Mouse (Mus musculus) MEL (cell line): Measurements from ENCODE around the gene Kctd2. TPM values are rescaled to one million over a fixed set of nuclear protein-coding genes. Genes with fewer than 3 reads are reported as not detected.

Source experiments
- DNase-seq: peaks from one replicate; pipeline ENCODE4 v3.0.0; 2011; ENCODE audit warnings: low read depth, low spot score
- H3K27ac ChIP-seq: 2 replicates; pipeline ENCODE4 v1.5.1; 2012; ENCODE audit warnings: low read depth, mild to moderate bottlenecking, control low read depth, low read length, moderate library complexity; ENCODE audit not compliant: control insufficient read depth
- H3K27me3 ChIP-seq, 2 experiments: fragments of 150-350 bp in 1 of 2; sonication (generic) in 1 of 2; 2 replicates each; pipeline ENCODE4 v1.6.1; 2012; ENCODE audit warnings: low read length in 2 of 2, mild to moderate bottlenecking in 2 of 2, improper control_type of control experiment in 1 of 2, moderate library complexity in 1 of 2; ENCODE audit not compliant: insufficient read depth in 2 of 2, control insufficient read depth in 1 of 2
- H3K36me3 ChIP-seq, 2 experiments: 2 replicates each; pipeline ENCODE4 v1.6.1; 2012 to 2014; ENCODE audit warnings: low read length in 2 of 2, improper control_type of control experiment in 1 of 2, inconsistent platforms in 1 of 2, mild to moderate bottlenecking in 1 of 2; ENCODE audit not compliant: insufficient read depth in 2 of 2, control insufficient read depth in 1 of 2
- H3K4me1 ChIP-seq, 2 experiments: fragments of 150-350 bp in 1 of 2; sonication (generic) in 1 of 2; 2 replicates each; pipeline ENCODE4 v1.6.1; 2012; ENCODE audit warnings: low read length in 2 of 2, improper control_type of control experiment in 1 of 2, mild to moderate bottlenecking in 1 of 2; ENCODE audit not compliant: insufficient read depth in 2 of 2, control insufficient read depth in 1 of 2
- H3K4me3 ChIP-seq, 2 experiments: fragments of 150-350 bp in 1 of 2; sonication (generic) in 1 of 2; 2 replicates each; pipeline ENCODE4 v1.5.1; 2012; ENCODE audit warnings: low read depth in 2 of 2, low read length in 2 of 2, mild to moderate bottlenecking in 2 of 2, moderate library complexity in 2 of 2, control low read depth in 1 of 2, improper control_type of control experiment in 1 of 2; ENCODE audit not compliant: control insufficient read depth in 1 of 2, insufficient read depth in 1 of 2
- H3K79me2 ChIP-seq: 2 replicates; pipeline ENCODE4 v1.6.1; 2012; ENCODE audit warnings: mild to moderate bottlenecking, low read length, moderate library complexity; ENCODE audit not compliant: control insufficient read depth, poor library complexity, insufficient read depth
- H3K9ac ChIP-seq: 2 replicates; pipeline ENCODE4 v1.6.1; 2012; ENCODE audit warnings: low read depth, mild to moderate bottlenecking, control low read depth, low read length, moderate library complexity; ENCODE audit not compliant: control insufficient read depth, poor library complexity, severe bottlenecking
- H3K9me3 ChIP-seq: fragments of 150-350 bp; sonication (generic); replicated peaks from 2 replicates; pipeline ENCODE4 v1.6.1; 2012; ENCODE audit warnings: mild to moderate bottlenecking, low read length, improper control_type of control experiment, moderate library complexity; ENCODE audit not compliant: insufficient read depth
- CTCF ChIP-seq, 3 experiments: IDR thresholded peaks in 2 of 3; conservative IDR thresholded peaks in 1 of 3; 2 replicates each; pipeline ENCODE4 v1.5.1; 2011 to 2012; ENCODE audit warnings: low read length in 3 of 3, low read depth in 2 of 3, mild to moderate bottlenecking in 2 of 3, improper control_type of control experiment in 1 of 3, inconsistent platforms in 1 of 3, mixed read lengths in 1 of 3, moderate library complexity in 1 of 3; ENCODE audit not compliant: control insufficient read depth in 1 of 3, insufficient read depth in 1 of 3, poor library complexity in 1 of 3, severe bottlenecking in 1 of 3
- ELF1 ChIP-seq: IDR thresholded peaks from 2 replicates; pipeline ENCODE4 v1.6.1; 2014; ENCODE audit warnings: low read depth, mild to moderate bottlenecking, inconsistent platforms, low read length, improper control_type of control experiment, moderate library complexity
- EP300 ChIP-seq, 2 experiments: IDR thresholded peaks; 2 replicates each; pipeline ENCODE4 v1.6.1; 2011; ENCODE audit warnings: improper control_type of control experiment in 2 of 2, low read length in 2 of 2, low read depth in 1 of 2, mild to moderate bottlenecking in 1 of 2
- GABPA ChIP-seq: IDR thresholded peaks from 2 replicates; pipeline ENCODE4 v1.6.1; 2012; ENCODE audit warnings: low read depth, mild to moderate bottlenecking, inconsistent platforms, low read length, improper control_type of control experiment, moderate library complexity
- HCFC1 ChIP-seq: IDR thresholded peaks from 2 replicates; pipeline ENCODE4 v1.6.1; 2012; ENCODE audit warnings: low read depth, mild to moderate bottlenecking, inconsistent platforms, low read length, improper control_type of control experiment, moderate library complexity
- MAFK ChIP-seq: IDR thresholded peaks from 2 replicates; pipeline ENCODE4 v1.6.1; 2011; ENCODE audit warnings: low read depth, mild to moderate bottlenecking, low read length, improper control_type of control experiment, borderline replicate concordance
- MAZ ChIP-seq: IDR thresholded peaks from 2 replicates; pipeline ENCODE4 v1.6.1; 2012; ENCODE audit warnings: low read depth, mild to moderate bottlenecking, inconsistent platforms, low read length, improper control_type of control experiment
- MEF2A ChIP-seq: IDR thresholded peaks from 2 replicates; pipeline ENCODE4 v1.6.1; 2014; ENCODE audit warnings: low read depth, mild to moderate bottlenecking, inconsistent platforms, low read length, improper control_type of control experiment; ENCODE audit not compliant: poor library complexity, insufficient replicate concordance, severe bottlenecking; ENCODE audit errors: extremely low read depth
- MXI1 ChIP-seq: IDR thresholded peaks from 2 replicates; pipeline ENCODE4 v1.6.1; 2011; ENCODE audit warnings: mild to moderate bottlenecking, low read depth, low read length, improper control_type of control experiment
- MYB ChIP-seq: IDR thresholded peaks from 2 replicates; pipeline ENCODE4 v1.6.1; 2011; ENCODE audit warnings: mild to moderate bottlenecking, low read depth, low read length, improper control_type of control experiment
- MYC ChIP-seq: IDR thresholded peaks from 2 replicates; pipeline ENCODE4 v1.6.1; 2011; ENCODE audit warnings: low read depth, mild to moderate bottlenecking, low read length, improper control_type of control experiment, moderate library complexity
- POLR2AphosphoS2 ChIP-seq: IDR thresholded peaks from 2 replicates; pipeline ENCODE4 v1.6.1; 2011; ENCODE audit warnings: low read length, improper control_type of control experiment
- POLR2AphosphoS5 ChIP-seq: IDR thresholded peaks from 2 replicates; pipeline ENCODE4 v1.6.1; 2012; ENCODE audit warnings: low read depth, borderline replicate concordance, mild to moderate bottlenecking, inconsistent platforms, low read length, moderate library complexity, mixed read lengths
- RCOR1 ChIP-seq: IDR thresholded peaks from 2 replicates; pipeline ENCODE4 v1.6.1; 2012; ENCODE audit warnings: low read depth, mild to moderate bottlenecking, inconsistent platforms, low read length, improper control_type of control experiment
- SIN3A ChIP-seq: IDR thresholded peaks from 2 replicates; pipeline ENCODE4 v1.6.1; 2012; ENCODE audit warnings: low read length, improper control_type of control experiment, inconsistent platforms
- USF1 ChIP-seq: IDR thresholded peaks from 2 replicates; pipeline ENCODE4 v1.6.1; 2014; ENCODE audit warnings: low read depth, mild to moderate bottlenecking, inconsistent platforms, low read length, improper control_type of control experiment, moderate library complexity
- USF2 ChIP-seq, 2 experiments: IDR thresholded peaks; 2 replicates each; pipeline ENCODE4 v1.6.1; 2011 to 2012; ENCODE audit warnings: improper control_type of control experiment in 2 of 2, low read length in 2 of 2, borderline replicate concordance in 1 of 2, inconsistent platforms in 1 of 2, low read depth in 1 of 2, mild to moderate bottlenecking in 1 of 2; ENCODE audit not compliant: insufficient read depth in 1 of 2
- ZNF384 ChIP-seq: IDR thresholded peaks from 2 replicates; pipeline ENCODE4 v1.6.1; 2012; ENCODE audit warnings: low read depth, mild to moderate bottlenecking, inconsistent platforms, low read length, improper control_type of control experiment
- polyA plus RNA-seq, 2 experiments: library from polyadenylated mRNA; stranded (reverse) in 1 of 2; unstranded in 1 of 2; fragments of >175 nt in 1 of 2; fragments of >200 nt in 1 of 2; gene quantifications; 2 replicates each; pipeline versions ENCODE4 v1.2.1 to v1.2.4; 2012; ENCODE audit warnings: low replicate concordance in 2 of 2, low read depth in 1 of 2; ENCODE audit not compliant: insufficient read length in 2 of 2, insufficient read depth in 1 of 2, missing spikeins in 1 of 2
- total RNA-seq: library from RNA; depleted of rRNA; stranded (reverse); fragments of 300-350 nt; gene quantifications from 2 replicates; pipeline ENCODE4 v1.2.3, GENCODE M21; 2012

Kctd2 gene
- total and polyA plus RNA-seq, 3 experiments = 13.2 to 20.6 TPM; not detected in 1

GRCm38 (mm10) chr11:115441417-115441816, 21.5 kb downstream of the Kctd2 start:
- no peaks in the 10 kb centered on the region for H3K79me2 ChIP-seq
- DNase-seq = no peak
- TF ChIP-seq MYB (no peak), SIN3A (no peak), MEF2A (no peak), ZNF384 (no peak), MXI1 (no peak)

GRCm38 (mm10) chr11:115446906-115447305, 27.0 kb downstream of the Kctd2 start:
- Histone ChIP-seq H3K36me3 (no peaks in the 10 kb centered on the region), H3K9me3 (no peaks in the 10 kb centered on the region), H3K4me1 (peaks cover 0 to 4% of the 10 kb centered on the region in 2 experiments; a peak in 2 of 4 replicates), H3K27ac (no peak overlapping the region), H3K4me3 (no peak overlapping the region), H3K9ac (no peak overlapping the region)
- DNase-seq = no peak
- TF ChIP-seq POLR2AphosphoS5 = no peak
- no peak for TF ChIP-seq GABPA
- no peak for TF ChIP-seq MYC
- no peak for TF ChIP-seq RCOR1
- TF ChIP-seq USF1 = no peak
- no peak for TF ChIP-seq ELF1
- no peak for TF ChIP-seq USF2 (IDR thresholded peaks at IDR 0.05; ENCODE audit: borderline replicate concordance in 1 of 2, insufficient read depth in 1 of 2, low read depth in 1 of 2, low read length in 2 of 2)
- no peak for TF ChIP-seq ZNF384
- TF ChIP-seq POLR2AphosphoS2 = no peak
- no peak for TF ChIP-seq EP300 (IDR thresholded peaks at IDR 0.05; ENCODE audit: low read depth in 1 of 2, low read length in 2 of 2)
- no peak for TF ChIP-seq MXI1
- no peak for TF ChIP-seq CTCF (IDR thresholded peaks at IDR 0.05 in 2 of 3, conservative IDR thresholded peaks at IDR 0.05 in 1 of 3; ENCODE audit: control insufficient read depth in 1 of 3, insufficient read depth in 1 of 3, low read depth in 2 of 3, low read length in 3 of 3, poor library complexity in 1 of 3, severe bottlenecking in 1 of 3)
- no peak for TF ChIP-seq MAFK
- no peak for TF ChIP-seq MYB
- no peak for TF ChIP-seq MAZ
- no peak for TF ChIP-seq HCFC1
- TF ChIP-seq, all 39 proteins: peak for 0
- Histone ChIP-seq H3K79me2 (no peaks in the 10 kb centered on the region), H3K27me3 (no peaks in the 10 kb centered on the region)

More at GRCm38 (mm10) chr11:115441417-115441816, 21.5 kb downstream of the Kctd2 start:
- Histone ChIP-seq H3K4me1 (peaks cover 3 to 8% of the 10 kb centered on the region in 2 experiments; a peak in 3 of 4 replicates), H3K9ac (no peak overlapping the region), H3K9me3 (no peaks in the 10 kb centered on the region), H3K4me3 (no peak overlapping the region), H3K27ac (no peak overlapping the region), H3K27me3 (no peaks in the 10 kb centered on the region), H3K36me3 (peaks cover 0 to 5% of the 10 kb centered on the region in 2 experiments; a peak in 2 of 4 replicates)
